Mouse (Mus musculus) ES-Bruce4 (cell line): ENCODE data around the gene Slx1b.

Experiments
- CTCF ChIP-seq: IDR thresholded peaks from one replicate; pipeline ENCODE4 v1.8.1; 2011; ENCODE audit warnings: low read depth, low read length
- EP300 ChIP-seq: IDR thresholded peaks from 2 replicates; pipeline ENCODE4 v1.6.1; 2011; ENCODE audit warnings: low read depth, low read length; ENCODE audit not compliant: insufficient read depth
- POLR2A ChIP-seq: IDR thresholded peaks from one replicate; pipeline ENCODE4 v1.8.1; 2011; ENCODE audit warnings: low read length; ENCODE audit not compliant: insufficient read depth

DNA sequence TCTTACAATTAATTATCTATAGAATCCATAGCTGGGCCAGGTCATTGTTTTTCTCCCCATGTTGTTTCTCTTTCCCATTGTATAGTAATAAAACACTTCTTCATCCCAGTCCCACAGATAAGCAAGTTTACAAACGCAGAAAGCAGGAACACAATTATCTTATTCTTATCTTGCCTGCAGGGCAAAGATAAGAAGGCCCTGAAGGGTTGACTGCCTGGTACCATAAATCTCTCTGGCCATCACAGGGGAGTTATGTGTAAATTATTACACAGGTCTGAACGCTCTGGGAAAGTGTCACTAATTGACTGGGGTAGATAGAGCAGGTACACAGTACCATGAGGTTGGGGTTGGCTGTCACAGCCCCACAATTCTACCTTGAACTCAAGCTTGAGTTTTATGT lies 44.7 kb downstream of the Slx1b start:
- TF ChIP-seq POLR2A (no peak), CTCF (no peak), EP300 (no peak)
